Mouse (Mus musculus) heart, adult 8-10 months (tissue): ENCODE results near the gene Obscn. TPM values are rescaled to one million over a fixed set of nuclear protein-coding genes. Genes with fewer than 3 reads are reported as not detected.

Experiments
- DNase-seq: peaks from one replicate; pipeline ENCODE4 v3.0.0; 2022; ENCODE audit warnings: low spot score
- total RNA-seq, 4 experiments: library from RNA; stranded (reverse); gene quantifications; 2 replicates each; pipeline ENCODE4 v1.2.4; 2022

The Obscn gene
- total RNA-seq, 4 experiments from 2014 or later = 788 to 1,002 (median 896) TPM

DNA sequence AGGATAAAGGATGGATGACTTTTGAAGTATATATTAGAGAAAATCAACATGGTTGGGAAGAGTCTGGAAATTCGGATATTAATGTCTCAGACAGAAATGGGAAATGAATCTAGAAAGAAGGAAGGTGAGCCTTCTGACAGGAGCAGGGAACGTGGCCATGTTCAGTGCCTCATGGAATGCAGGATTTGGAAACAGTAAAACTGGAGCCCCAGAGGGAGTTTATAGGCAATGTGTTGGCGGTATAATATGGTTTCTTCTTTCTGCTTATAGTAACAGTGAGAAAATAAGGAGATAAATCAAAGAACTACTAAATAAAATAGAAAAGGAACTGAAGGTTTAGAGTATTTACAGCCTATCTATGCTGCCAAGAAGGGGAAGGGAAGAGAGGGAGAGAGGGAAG, 78.2 kb downstream of the Obscn start:
- no peak for DNase-seq

DNA sequence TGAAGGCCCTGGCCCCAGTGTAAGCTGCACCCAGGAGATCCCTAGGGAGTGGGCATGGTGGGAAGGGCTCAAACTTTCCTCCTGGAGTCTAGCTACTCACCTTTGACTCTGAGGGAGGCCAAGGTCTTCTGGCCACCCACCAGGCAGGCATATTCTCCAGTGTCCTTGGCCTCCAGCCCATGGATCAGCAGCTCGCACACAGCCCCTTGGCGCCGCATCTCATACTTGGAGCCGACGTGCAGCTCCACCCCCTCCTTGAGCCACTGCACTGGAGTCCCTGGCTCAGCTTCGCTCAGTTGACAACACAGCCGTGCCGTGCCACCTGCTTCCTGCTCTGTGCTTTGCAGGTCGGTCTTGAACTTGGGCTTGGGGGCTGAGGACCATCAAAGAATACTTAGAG, 85.2 kb downstream of the Obscn start:
- peak; percentile 20 for DNase-seq

DNA sequence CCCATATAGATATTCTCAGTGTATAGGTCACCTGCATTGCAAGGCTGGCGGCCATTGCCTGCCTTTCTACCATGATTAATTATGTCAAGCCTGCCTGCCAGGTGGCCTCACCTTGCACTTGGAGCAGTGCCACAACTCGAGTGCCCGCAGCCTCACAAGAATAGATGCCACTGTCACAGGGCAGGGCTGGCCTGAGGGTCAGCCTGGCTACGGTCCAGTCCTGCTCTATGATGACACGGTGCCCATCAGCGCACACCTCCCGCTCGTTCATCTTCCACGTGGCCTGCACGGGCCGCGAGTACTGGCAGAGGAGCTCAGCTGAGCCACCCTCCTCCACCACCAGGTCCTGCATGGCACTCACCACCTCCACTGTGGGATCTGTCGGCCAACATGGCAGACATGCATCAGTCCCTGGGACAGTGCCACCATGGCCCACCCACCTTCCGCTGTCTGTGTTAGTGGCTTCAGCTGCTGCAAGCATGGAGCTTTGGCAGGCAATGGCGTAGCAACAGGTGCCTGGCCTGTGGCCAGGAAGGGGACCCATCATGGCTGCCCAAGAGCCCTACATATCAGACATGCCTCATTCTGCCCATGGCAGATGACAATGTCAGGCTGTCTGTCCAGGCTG, 91.4 kb downstream of the Obscn start:
- DNase-seq = peak; percentile 24

DNA sequence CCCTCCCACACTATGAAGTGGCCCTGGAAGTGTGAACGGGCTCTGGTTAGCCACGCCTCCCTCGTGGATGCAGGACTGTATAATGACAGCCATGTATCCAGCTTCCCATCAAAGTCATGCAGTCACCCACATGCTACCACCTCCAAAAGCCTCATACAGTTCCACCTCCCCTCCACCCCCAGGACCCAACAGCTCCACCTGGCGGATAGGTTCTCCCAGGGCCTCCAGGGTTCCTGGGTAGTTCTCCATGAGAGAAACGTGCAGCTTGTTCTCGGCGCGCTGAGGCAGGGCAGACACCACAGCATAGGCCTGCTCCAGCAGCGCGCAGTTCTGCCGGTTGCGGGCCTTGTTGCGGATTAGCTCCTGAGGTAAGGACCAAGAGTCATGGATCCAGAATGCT, 107.2 kb downstream of the Obscn start:
- DNase-seq = no peak

DNA sequence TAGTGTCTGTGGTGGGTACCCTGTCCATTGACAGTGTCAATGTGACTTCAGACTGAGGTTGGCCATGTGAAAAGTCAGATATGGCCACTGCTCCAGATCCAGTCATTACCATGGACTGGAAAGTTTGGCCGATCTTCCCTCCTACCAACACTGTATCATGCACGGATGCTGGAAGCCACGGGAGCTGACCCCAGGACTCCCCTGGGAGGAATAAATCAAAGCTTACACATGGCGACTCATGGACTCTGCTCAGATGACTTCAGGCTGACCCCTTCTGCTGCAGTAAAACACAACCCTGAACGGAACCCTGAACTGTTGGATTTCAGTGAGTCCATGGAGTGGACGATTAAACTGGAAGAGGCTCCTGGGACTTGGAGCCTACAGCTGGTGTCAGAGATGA, 109.8 kb downstream of the Obscn start:
- no peak for DNase-seq

DNA sequence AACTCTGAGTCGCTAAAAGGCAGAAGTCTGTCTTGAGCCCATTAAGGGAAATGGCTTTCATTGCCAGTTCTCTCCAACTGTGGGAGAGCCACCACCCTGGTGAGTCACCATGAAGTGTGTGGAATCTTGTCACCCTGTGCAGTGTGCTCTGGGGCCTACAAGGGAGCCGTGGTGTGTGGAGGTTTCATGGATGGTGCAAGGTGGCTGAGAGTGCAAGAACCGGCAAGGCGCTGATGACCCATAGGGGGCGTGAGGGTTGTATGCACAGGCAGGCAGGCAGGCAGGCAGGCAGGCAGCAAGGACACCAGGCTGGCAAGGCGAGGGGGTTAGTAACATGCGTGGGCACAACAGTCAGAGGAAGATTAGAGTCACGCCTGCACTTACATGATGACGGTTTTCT, 121.2 kb downstream of the Obscn start:
- no peak for DNase-seq

DNA sequence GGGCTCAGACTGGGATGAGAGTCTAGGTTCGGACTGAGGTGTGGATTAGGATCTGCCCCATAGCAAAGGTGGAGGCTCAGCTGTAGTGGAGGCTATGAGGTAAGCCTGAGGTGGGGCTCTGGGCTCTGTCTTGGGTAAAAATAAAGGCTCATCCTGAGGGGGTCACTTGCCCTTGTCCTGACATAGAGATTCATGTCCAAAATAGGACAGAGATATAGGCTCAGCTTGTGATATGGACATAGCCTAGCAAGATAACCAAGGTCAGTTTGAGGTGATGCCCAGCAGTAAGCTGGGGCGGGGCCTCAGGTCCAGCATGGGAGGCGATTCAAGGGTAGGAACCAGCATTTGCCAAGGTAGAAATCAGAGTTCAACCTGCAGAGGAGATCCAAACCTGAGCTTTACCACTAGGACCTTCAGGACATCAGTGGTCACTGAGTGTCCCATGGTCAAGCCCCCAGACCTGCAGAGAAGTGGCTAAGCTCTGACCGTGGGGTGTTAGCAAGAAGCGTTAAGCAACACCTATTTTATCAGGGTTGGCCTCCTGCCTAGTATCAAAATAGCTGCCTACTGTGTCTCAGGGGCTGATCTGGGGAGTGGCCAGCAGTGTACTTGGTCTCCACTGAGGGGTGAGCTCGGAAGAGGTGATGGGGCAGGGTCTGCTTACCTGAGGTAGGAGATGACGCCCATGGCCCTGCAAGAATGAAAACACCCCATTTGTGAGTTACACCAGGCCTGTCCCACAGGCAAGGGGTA, 133.7 kb downstream of the Obscn start:
- DNase-seq = no peak

DNA sequence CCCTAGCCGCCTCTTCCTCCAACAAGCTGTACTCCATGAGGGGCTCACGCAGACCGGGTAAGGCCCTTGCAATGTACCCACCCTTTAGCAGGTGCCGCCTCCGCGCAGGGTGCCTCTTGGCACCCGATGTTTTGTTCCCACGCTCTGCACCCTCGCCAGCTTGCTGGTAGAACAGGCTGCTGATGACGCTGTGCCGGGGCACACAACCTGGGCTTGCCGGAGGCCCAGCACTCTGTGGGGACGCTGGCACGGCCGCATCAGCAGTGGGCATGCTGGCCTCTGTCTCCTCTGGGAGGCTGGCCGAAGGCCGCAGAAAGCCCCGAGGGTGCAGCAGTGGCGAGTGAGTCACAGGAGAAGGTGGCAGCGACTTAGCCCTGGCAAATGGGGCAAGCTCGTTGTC, 135.6 kb downstream of the Obscn start:
- no peak for DNase-seq

DNA sequence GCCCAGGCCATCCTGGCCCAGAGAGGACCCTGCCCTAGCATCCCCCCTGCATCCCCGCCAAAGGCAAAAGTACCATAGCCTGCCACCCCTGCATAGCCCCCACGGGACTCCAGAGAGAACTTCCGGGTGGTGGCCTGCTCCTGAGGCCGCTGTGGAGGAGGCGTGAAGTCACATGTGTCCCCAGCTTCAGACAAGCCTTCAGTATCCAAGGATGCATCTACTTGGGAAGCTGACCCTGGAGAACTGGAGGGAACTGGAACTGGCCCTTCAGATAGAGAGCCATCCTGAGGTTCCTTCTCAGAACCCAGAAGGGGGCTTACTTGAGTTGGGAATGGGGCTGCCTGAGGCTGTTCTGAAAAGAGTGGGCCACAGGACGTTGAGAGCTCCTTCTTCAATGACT, 136.4 kb downstream of the Obscn start:
- no peak for DNase-seq

DNA sequence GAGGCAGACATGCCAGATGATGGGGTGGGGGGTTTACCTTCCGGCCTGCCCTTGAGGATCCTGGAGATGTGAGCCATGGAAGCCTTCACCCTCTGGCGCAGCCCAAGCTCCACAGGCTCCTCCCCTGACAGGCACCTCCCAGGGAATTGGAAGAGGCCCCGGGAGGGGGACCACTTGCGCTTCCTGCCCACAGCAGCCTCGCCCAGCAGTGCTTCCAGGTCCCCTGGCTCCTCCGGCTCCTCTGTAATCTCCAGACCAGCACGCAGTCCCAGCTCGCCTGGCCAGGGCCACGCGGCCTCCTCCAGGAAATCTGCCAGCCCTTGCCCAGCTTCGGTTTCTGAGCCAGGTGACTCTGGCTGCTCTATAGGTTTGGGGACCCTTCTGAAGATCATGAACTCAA, 137.0 kb downstream of the Obscn start:
- DNase-seq = peak; percentile 73

DNA sequence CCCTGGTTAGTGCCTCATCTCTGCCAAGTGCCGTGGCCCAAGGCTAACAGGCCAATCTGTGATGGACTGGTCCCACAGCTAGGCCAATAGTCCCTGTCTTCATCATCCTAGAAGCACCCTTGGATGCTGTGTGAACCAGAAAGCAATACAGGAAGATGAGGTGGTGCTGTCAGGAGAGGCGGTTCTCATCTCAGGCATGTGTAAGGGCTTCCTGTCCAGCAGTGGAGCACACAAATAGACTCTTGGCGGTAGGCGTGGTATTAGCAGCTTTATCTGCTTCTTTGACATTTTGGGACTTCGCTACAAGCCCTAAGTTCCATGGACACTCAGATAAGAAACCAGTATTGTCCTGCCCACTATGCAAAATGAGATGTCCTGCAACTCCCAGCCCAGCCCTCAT, 138.7 kb downstream of the Obscn start:
- DNase-seq = no peak

DNA sequence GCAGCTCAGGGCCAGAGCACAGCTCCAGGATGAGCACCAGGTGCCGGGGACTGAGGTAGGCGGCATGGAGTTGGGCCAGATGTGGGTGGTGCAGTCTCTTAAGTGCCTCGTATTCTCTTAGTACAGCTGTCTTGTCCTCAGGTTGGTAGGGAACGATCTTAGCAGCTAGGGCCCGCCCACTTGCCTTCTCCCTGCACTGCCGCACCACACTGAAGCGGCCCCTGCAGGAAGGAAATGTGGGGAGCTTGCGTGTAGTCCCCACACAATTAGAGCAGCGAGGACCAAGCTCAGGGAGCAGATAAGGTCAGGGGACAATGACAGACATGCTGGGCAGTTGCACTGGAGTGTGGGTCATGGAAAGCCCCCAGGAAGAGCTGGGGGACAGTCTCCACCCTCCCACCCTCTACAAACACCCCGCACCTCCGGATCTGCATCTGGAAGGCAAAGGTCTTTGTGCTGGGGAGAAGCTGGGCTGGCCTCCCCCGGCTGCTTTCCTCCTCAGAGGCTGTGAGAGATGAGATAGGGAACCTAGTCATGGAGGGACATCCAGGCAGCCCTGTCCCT, 140.3 kb downstream of the Obscn start:
- no peak for DNase-seq

DNA sequence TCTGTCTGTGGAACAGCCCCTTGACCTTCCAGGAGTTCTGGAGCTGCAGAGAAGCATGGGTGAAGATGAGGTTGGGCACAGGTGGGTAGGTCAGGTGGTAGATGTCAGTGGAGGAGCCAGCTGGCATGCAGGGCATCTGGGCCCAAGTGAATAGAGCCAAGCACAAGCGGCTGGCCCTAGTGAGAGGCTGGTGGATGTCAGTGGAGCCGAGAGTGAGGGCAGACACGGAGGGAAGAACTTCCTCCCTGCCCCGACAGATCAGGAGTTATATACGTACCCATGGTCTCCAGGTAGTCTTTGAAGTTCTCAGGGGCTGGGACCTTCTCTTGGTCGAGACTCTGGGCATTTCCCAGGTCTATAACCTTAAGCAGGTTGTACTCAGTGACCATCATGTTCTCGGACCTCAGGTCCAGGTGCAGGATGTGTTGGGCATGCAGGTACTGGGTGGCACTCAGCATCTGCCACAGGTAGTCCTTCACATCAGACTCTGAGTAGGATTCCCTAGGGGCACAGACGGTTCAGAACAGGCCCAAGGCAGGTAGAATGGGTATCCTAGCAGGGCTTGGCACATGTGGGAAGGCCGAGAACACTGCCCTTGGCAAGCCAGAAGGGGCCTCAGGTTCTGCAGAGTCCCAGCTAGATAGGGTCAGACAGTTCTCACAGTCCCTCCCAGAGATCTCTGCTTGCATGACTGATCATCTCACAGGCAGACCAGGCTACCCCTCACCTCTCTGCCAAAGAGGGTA, 141.0 kb downstream of the Obscn start:
- no peak for DNase-seq

DNA sequence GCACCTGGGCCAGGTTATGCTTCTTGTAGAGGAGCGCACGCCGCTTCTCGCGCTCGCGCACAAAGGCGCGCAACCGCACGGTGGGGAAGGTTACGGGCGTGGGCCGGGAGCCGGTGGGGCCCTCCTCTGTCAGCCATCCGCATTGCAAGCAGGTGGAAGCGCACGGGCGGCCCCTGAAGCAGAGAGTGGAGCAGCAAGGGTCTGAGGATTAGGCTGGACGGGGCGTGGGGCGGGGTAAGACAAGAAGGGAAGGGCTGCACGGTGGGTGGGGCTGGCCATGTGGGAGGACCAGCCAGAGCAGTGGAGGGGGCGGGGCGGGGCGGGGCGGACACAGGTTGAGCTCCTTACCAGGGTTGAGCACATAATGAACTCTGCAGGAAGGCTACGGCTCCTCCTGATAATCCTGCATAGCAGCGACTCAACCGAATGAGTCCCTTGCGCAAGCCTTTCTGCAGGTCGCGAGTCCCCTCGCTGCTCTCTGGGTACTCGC, 141.8 kb downstream of the Obscn start:
- DNase-seq = no peak

DNA sequence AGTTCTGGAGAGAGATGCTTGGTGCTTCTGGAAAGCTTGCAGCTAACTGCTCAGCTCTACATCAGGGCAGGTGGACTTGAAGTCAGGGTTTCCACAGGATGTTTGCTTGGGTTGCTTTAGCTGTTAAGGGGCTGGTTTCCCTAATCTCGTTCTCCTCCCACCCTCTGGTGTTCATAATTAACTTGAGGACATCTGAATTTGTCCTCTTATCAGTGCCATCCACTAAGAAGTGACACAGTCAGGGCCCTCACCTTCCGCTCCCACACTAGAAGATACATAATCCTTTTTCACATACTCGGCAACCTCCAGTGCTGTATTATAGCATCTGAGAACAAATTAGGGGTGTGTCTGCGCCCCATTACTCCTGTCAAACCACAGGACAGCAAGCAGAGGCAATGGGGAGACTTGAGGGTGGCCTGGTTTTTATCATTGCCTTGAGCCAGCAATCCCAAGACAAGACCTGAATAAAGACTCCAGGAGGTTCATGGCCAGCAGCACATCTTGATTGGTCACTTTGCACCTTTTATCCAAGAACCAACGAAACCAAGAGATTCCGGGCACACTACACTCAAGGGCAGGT, 143.0 kb downstream of the Obscn start:
- DNase-seq = no peak

DNA sequence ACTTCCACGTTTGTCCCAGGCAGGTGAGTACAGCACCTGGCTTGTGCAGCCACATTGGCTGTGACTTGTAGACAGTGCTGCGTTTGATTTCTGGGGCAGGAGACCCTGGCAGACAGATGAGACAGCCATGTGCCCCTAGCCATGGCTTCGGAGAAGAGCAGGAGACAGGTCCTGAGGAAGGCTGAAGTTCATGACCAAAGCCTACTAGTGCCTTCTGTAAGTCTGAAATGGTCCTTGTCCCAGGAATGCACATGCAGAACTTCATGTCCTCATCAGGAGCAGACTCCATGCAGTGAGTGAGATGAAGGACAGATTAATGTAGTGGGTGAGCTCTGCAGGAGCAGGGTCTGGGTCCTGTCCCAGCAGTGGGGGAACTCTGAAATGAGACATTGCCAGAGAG, 144.3 kb downstream of the Obscn start:
- DNase-seq = no peak

DNA sequence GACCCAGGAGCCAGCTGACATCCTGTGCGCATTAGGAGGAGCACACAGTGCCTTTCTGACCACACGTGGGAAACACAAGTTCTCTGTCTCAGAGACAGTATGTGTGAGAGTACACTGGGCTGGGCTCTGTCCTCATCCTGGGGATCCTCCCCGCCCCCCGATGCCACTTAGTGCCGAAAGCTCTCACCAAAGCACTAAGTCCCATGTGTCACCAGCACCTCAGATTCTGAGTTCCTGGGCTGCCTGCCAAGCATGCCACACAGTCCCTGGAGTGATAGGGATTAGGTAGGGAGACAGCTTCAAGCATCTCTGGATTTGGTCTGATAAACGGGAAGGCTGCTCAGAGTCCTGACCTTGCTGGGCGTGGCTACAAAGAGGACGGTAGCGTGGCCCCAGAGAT, 145.4 kb downstream of the Obscn start:
- no peak for DNase-seq

DNA sequence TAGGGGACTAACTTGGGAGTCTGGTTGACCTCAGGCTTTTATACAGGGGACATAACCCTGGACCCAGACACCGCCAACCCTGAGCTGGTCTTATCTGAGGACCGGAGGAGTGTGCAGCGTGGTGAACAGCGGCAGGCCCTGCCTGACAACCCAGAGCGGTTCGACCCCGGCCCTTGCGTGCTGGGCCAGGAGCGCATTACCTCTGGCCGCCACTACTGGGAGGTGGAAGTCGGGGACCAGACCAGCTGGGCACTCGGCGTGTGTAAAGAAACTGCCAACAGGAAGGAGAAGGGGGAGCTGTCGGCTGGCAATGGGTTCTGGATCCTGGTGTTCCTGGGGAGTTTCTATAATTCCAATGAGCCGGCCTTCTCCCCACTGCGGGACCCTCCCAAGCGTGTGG, 146.1 kb downstream of the Obscn start:
- DNase-seq = no peak

DNA sequence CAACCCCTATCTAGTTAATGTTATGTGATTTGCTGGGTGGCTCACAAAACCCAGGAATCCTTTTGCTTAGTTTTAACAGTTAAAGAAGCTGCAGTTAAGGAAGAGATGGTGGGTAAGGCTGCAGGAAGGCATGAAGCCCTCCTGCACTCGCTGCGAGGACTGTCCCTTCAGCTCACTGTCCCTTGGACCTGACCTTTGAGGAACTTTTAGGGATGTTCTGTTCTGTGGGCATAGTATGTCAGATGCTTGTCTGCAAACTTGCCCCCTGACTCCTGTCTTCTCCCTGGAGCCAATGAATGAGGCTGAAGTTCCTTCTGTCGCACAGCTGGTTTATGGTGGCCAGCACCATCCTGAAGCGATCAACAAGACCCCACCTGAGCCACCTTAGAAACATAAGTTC, 147.0 kb downstream of the Obscn start:
- no peak for DNase-seq

DNA sequence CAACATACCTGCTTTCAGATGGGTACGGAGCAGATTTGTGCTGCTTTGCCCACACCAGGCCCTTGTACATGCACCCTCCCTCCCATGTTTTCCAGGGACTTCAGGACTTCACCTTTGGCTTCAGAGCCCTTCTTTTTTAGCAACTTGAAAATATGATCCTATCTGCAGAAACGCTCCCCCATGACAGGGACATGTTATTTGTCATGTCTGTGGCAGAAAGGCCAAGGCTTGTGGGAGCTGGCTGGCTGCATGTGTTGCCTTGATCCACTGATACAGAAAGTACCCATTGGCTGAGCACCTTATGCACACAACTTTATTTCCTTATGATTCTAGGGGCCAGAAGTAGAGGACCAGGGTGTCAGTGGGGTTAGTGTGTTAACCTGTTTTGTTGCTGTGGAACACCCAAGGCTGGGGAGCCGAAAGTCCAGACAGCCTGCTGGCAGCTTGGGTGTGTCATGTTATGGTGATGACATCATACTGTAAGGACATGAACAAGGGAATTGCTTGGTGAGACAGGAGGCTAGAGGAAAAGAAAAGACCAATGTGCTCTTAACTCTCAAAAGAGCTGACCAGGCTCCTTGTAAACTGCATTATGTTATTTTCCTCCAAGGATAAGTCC, 150.8 kb downstream of the Obscn start:
- DNase-seq = no peak

DNA sequence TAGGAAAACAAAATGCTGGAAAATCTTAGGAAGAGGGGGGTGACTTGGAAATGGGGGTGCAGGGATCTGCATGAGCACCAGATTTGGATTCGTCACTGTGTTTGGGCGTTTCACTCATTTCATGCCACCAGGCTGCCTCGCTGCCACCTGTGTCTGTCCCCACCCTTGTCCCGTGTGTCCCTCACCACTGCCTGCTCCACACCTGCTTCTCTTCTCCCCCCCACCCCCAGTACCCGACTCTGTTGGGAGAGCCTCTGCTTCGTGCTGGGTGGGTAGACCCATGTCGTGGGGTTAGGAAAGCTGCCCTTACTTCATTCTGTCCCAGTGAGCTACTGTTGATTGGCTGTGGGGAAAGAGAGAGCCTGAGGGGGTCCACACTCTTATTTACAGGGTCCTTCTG, 151.5 kb downstream of the Obscn start:
- DNase-seq = no peak
